Mouse (Mus musculus): ENCODE results near the gene Chdh. TPM values are rescaled to one million over a fixed set of nuclear protein-coding genes. Genes with fewer than 3 reads are reported as not detected.

Chdh gene
- 2.5 and 2.7 TPM in 2 replicates for polyA plus RNA-seq (2015; fragmentation: Nextera tagmentation; extraction: Ambion mirVana)

- no peaks in the 10 kb centered on the region for H3K9me3 ChIP-seq (ENCODE audit: low read length)
- peak within 1 kb of the TSS; percentile 85 for H3K4me2 ChIP-seq (replicated peaks; ENCODE audit: low read depth, low read length)
- H3K9ac ChIP-seq (replicated peaks; ENCODE audit: low read length), result peak within 1 kb of the TSS; percentile 66
- peak within 1 kb of the TSS; percentile 84 for H3K27ac ChIP-seq (ENCODE audit: low read length)
- H3K4me1 ChIP-seq (ENCODE audit: insufficient read depth, low read length), result peaks cover 8% of the 10 kb centered on the region; the same call in 1 of the 2 replicates
- H3K4me3 ChIP-seq (ENCODE audit: low read length), result peak within 1 kb of the TSS; percentile 50
- H3K27me3 ChIP-seq (ENCODE audit: insufficient read depth, low read length), result 0 out of 2 replicates have a peak, but pooled peaks cover 3% of the 10 kb centered on the region
- ATAC-seq (ENCODE audit: low FRiP score, low TSS enrichment), result peak; percentile 73
- H3K36me3 ChIP-seq (ENCODE audit: insufficient read depth, low read length), result no peaks in the 10 kb centered on the region
- WGBS, result 8% methylated on average over 51 of the region's 54 CpGs
Measured at GRCm38 (mm10) chr14:30008733-30009575, at the start of gene Chdh, which contains the start of gene Il17rb. Gene Chdh, plus strand, starts transcription at chr14:30009023. Gene Il17rb, minus strand, starts transcription at chr14:30008896.

- peaks cover 26% of the 10 kb centered on the region for H3K36me3 ChIP-seq (ENCODE audit: insufficient read depth, low read length)
- H3K9ac ChIP-seq (replicated peaks; ENCODE audit: low read length), result peak overlapping the region; percentile 51
- H3K4me2 ChIP-seq (replicated peaks; ENCODE audit: low read depth, low read length), result peak overlapping the region; percentile 55
- 0 out of 2 replicates have a peak, but pooled peaks have one; percentile 1 for ATAC-seq (ENCODE audit: low FRiP score, low TSS enrichment)
- peak overlapping the region; percentile 6 for H3K27ac ChIP-seq (ENCODE audit: low read length)
- H3K4me3 ChIP-seq (ENCODE audit: low read length), result peak overlapping the region; percentile 79
- H3K4me1 ChIP-seq (ENCODE audit: insufficient read depth, low read length), result peaks cover 15% of the 10 kb centered on the region
- H3K27me3 ChIP-seq (ENCODE audit: insufficient read depth, low read length), result no peaks in the 10 kb centered on the region
- 68% methylated on average over 7 of the region's 7 CpGs for WGBS
- no peaks in the 10 kb centered on the region for H3K9me3 ChIP-seq (ENCODE audit: low read length)
Measured at GRCm38 (mm10) chr14:29967611-29968010, 41.2 kb upstream of the Chdh start.

- no peaks in the 10 kb centered on the region for H3K27me3 ChIP-seq (ENCODE audit: insufficient read depth, low read length)
- H3K4me3 ChIP-seq (ENCODE audit: low read length), result peak within 1 kb of the TSS; percentile 79
- H3K9me3 ChIP-seq (ENCODE audit: low read length), result no peaks in the 10 kb centered on the region
- H3K4me2 ChIP-seq (replicated peaks; ENCODE audit: low read depth, low read length), result peak within 1 kb of the TSS; percentile 84
- H3K9ac ChIP-seq (replicated peaks; ENCODE audit: low read length), result peak within 1 kb of the TSS; percentile 81
- peak within 1 kb of the TSS; percentile 68 for H3K27ac ChIP-seq (ENCODE audit: low read length)
- WGBS, result under 1% methylated on average over 49 of the region's 49 CpGs
- ATAC-seq (ENCODE audit: low FRiP score, low TSS enrichment), result peak; percentile 100
- peaks cover 15% of the 10 kb centered on the region for H3K4me1 ChIP-seq (ENCODE audit: insufficient read depth, low read length)
- H3K36me3 ChIP-seq (ENCODE audit: insufficient read depth, low read length), result peaks cover 32% of the 10 kb centered on the region
Measured at GRCm38 (mm10) chr14:29968075-29968821, 40.6 kb upstream of the Chdh start, which contains the start of gene Selenok. Gene Selenok, plus strand, starts transcription at chr14:29968308.

- Histone ChIP-seq H3K27ac (ENCODE audit: low read length) (no peak overlapping the region), H3K4me3 (ENCODE audit: low read length) (no peak overlapping the region), H3K4me2 (replicated peaks; ENCODE audit: low read depth, low read length) (no peak overlapping the region), H3K9me3 (ENCODE audit: low read length) (no peaks in the 10 kb centered on the region), H3K4me1 (ENCODE audit: insufficient read depth, low read length) (peaks cover 15% of the 10 kb centered on the region), H3K36me3 (ENCODE audit: insufficient read depth, low read length) (peaks cover 52% of the 10 kb centered on the region), H3K9ac (replicated peaks; ENCODE audit: low read length) (no peak overlapping the region), H3K27me3 (ENCODE audit: insufficient read depth, low read length) (no peaks in the 10 kb centered on the region)
- WGBS, result 96% methylated on average over 7 of the region's 7 CpGs
- no peak for ATAC-seq (ENCODE audit: low FRiP score, low TSS enrichment)
Measured at GRCm38 (mm10) chr14:29971446-29971845, 37.4 kb upstream of the Chdh start.

GRCm38 (mm10) chr14:29971993-29972392 is 36.8 kb upstream of the Chdh start:
- Histone ChIP-seq H3K4me1 (ENCODE audit: insufficient read depth, low read length) (peaks cover 15% of the 10 kb centered on the region), H3K4me3 (ENCODE audit: low read length) (no peak overlapping the region), H3K27ac (ENCODE audit: low read length) (no peak overlapping the region), H3K27me3 (ENCODE audit: insufficient read depth, low read length) (no peaks in the 10 kb centered on the region), H3K9ac (replicated peaks; ENCODE audit: low read length) (no peak overlapping the region), H3K36me3 (ENCODE audit: insufficient read depth, low read length) (peaks cover 52% of the 10 kb centered on the region), H3K4me2 (replicated peaks; ENCODE audit: low read depth, low read length) (no peak overlapping the region), H3K9me3 (ENCODE audit: low read length) (no peaks in the 10 kb centered on the region)
- ATAC-seq (ENCODE audit: low FRiP score, low TSS enrichment), result no peak
- WGBS, result 93% methylated on average over 5 of the region's 5 CpGs

- Histone ChIP-seq H3K4me1 (ENCODE audit: insufficient read depth, low read length) (peaks cover 10% of the 10 kb centered on the region), H3K9ac (replicated peaks; ENCODE audit: low read length) (no peak overlapping the region), H3K36me3 (ENCODE audit: insufficient read depth, low read length) (peaks cover 51% of the 10 kb centered on the region), H3K4me3 (ENCODE audit: low read length) (no peak overlapping the region), H3K4me2 (replicated peaks; ENCODE audit: low read depth, low read length) (no peak overlapping the region), H3K27me3 (ENCODE audit: insufficient read depth, low read length) (no peaks in the 10 kb centered on the region), H3K27ac (ENCODE audit: low read length) (no peak overlapping the region), H3K9me3 (ENCODE audit: low read length) (peaks cover 7% of the 10 kb centered on the region; the same call in 1 of the 2 replicates)
- no peak for ATAC-seq (ENCODE audit: low FRiP score, low TSS enrichment)
- WGBS, result 96% methylated on average over 6 of the region's 6 CpGs
Measured at GRCm38 (mm10) chr14:29976927-29977326, 31.9 kb upstream of the Chdh start.

GRCm38 (mm10) chr14:29978254-29979204 is 30.3 kb upstream of the Chdh start, which contains the start of gene Actr8:
Gene Actr8, plus strand, starts transcription at chr14:29978337.
- peak within 1 kb of the TSS; percentile 96 for H3K27ac ChIP-seq (ENCODE audit: low read length)
- peak within 1 kb of the TSS; percentile 93 for H3K9ac ChIP-seq (replicated peaks; ENCODE audit: low read length)
- WGBS, result 1% methylated on average over 44 of the region's 44 CpGs
- peaks cover 51% of the 10 kb centered on the region for H3K36me3 ChIP-seq (ENCODE audit: insufficient read depth, low read length)
- peaks cover 7% of the 10 kb centered on the region; the same call in 1 of the 2 replicates for H3K9me3 ChIP-seq (ENCODE audit: low read length)
- H3K27me3 ChIP-seq (ENCODE audit: insufficient read depth, low read length), result no peaks in the 10 kb centered on the region
- peak; percentile 100 for ATAC-seq (ENCODE audit: low FRiP score, low TSS enrichment)
- peak within 1 kb of the TSS; percentile 78 for H3K4me3 ChIP-seq (ENCODE audit: low read length)
- peaks cover 10% of the 10 kb centered on the region for H3K4me1 ChIP-seq (ENCODE audit: insufficient read depth, low read length)
- peak within 1 kb of the TSS; percentile 71 for H3K4me2 ChIP-seq (replicated peaks; ENCODE audit: low read depth, low read length)

GRCm38 (mm10) chr14:29980447-29981205 is 28.2 kb upstream of the Chdh start:
- Histone ChIP-seq H3K4me1 (ENCODE audit: insufficient read depth, low read length) (peaks cover 10% of the 10 kb centered on the region), H3K9me3 (ENCODE audit: low read length) (peaks cover 7% of the 10 kb centered on the region; the same call in 1 of the 2 replicates), H3K27ac (ENCODE audit: low read length) (no peak overlapping the region), H3K36me3 (ENCODE audit: insufficient read depth, low read length) (peaks cover 56% of the 10 kb centered on the region), H3K9ac (replicated peaks; ENCODE audit: low read length) (no peak overlapping the region), H3K27me3 (ENCODE audit: insufficient read depth, low read length) (no peaks in the 10 kb centered on the region), H3K4me3 (ENCODE audit: low read length) (no peak overlapping the region), H3K4me2 (replicated peaks; ENCODE audit: low read depth, low read length) (no peak overlapping the region)
- WGBS, result 96% methylated on average over 10 of the region's 10 CpGs
- ATAC-seq (ENCODE audit: low FRiP score, low TSS enrichment), result no peak
